Mouse (Mus musculus): ENCODE measurements around the gene Ccser1. TPM values are rescaled to one million over a fixed set of nuclear protein-coding genes. Genes with fewer than 3 reads are reported as not detected.

The Ccser1 gene
- polyA plus RNA-seq, 1 experiment from 2014 or later: 2.0 TPM

GRCm38 (mm10) chr6:62340319-62340718 is 1160.2 kb downstream of the Ccser1 start:
- Histone ChIP-seq H3K27me3 (ENCODE audit: low read depth, poor library complexity, severe bottlenecking) (no peaks in the 10 kb centered on the region), H3K4me1 (no peaks in the 10 kb centered on the region), H3K9me3 (replicated peaks) (no peaks in the 10 kb centered on the region), H3K27ac (replicated peaks) (no peak overlapping the region), H3K4me3 (no peak overlapping the region), H3K36me3 (no peaks in the 10 kb centered on the region)
- WGBS: 74% methylated on average over 3 of the region's 3 CpGs
- no peak for DNase-seq (ENCODE audit: low spot score)

GRCm38 (mm10) chr6:62367802-62368201 is 1187.7 kb downstream of the Ccser1 start:
- no peak overlapping the region for H3K4me3 ChIP-seq
- H3K27me3 ChIP-seq (ENCODE audit: low read depth, poor library complexity, severe bottlenecking): no peaks in the 10 kb centered on the region
- H3K4me1 ChIP-seq: no peaks in the 10 kb centered on the region
- DNase-seq (ENCODE audit: low spot score): no peak
- H3K36me3 ChIP-seq: no peaks in the 10 kb centered on the region
- WGBS: 94% methylated on average over 2 of the region's 2 CpGs
- H3K9me3 ChIP-seq (replicated peaks): no peaks in the 10 kb centered on the region
- no peak overlapping the region for H3K27ac ChIP-seq (replicated peaks)
